Mouse (Mus musculus): ENCODE results near the gene Krt12. TPM values are rescaled to one million over a fixed set of nuclear protein-coding genes. Genes with fewer than 3 reads are reported as not detected.

The Krt12 gene
- polyA plus RNA-seq, 1 experiment from 2014 or later, result not detected

GRCm38 (mm10) chr11:99366791-99367190 is 55.3 kb downstream of the Krt12 start:
- Histone ChIP-seq H3K27ac (ENCODE audit: low read depth, low read length) (no peak overlapping the region), H3K36me3 (ENCODE audit: control insufficient read depth, insufficient read depth, low read length) (no peaks in the 10 kb centered on the region), H3K4me1 (ENCODE audit: control insufficient read depth, insufficient read depth, low read length) (no peaks in the 10 kb centered on the region), H3K4me3 (ENCODE audit: low read depth, low read length) (no peak overlapping the region), H3K4me2 (no peak overlapping the region), H3K9ac (ENCODE audit: low read length) (no peak overlapping the region), H3K27me3 (ENCODE audit: control insufficient read depth, insufficient read depth, low read length) (no peaks in the 10 kb centered on the region), H3K9me3 (ENCODE audit: control insufficient read depth, low read length) (no peaks in the 10 kb centered on the region)
- DNase-seq (ENCODE audit: low spot score, missing footprints), result no peak
- no peak for ATAC-seq (ENCODE audit: low FRiP score)
- 50% methylated on average over 10 of the region's 10 CpGs for WGBS

Other genes with a start within 250 kb of the Krt12 start
- 184 and 194 TPM in 2 replicates for gene Smarce1, start 191.2 kb downstream of the Krt12 start, polyA plus RNA-seq (2014; fragmentation: Nextera tagmentation; extraction: Ambion mirVana)
- gene Krt222, start 178.2 kb downstream of the Krt12 start, polyA plus RNA-seq (2014; fragmentation: Nextera tagmentation; extraction: Ambion mirVana), result 0.40 and 0.68 TPM in 2 replicates
- not detected in 2 replicates for gene Krt24, start 137.0 kb downstream of the Krt12 start, polyA plus RNA-seq (2014; fragmentation: Nextera tagmentation; extraction: Ambion mirVana)
- gene Krt25, start 99.3 kb downstream of the Krt12 start, polyA plus RNA-seq (2014; fragmentation: Nextera tagmentation; extraction: Ambion mirVana), result not detected in 2 replicates
- 0.68 and 0.94 TPM in 2 replicates for gene Krt26, start 84.3 kb downstream of the Krt12 start, polyA plus RNA-seq (2014; fragmentation: Nextera tagmentation; extraction: Ambion mirVana)
- not detected in 2 replicates for gene Krt27, start 71.2 kb downstream of the Krt12 start, polyA plus RNA-seq (2014; fragmentation: Nextera tagmentation; extraction: Ambion mirVana)
- 0.26 and 0.61 TPM in 2 replicates for gene Krt28, start 47.4 kb downstream of the Krt12 start, polyA plus RNA-seq (2014; fragmentation: Nextera tagmentation; extraction: Ambion mirVana)
- gene Krt10, start 32.9 kb downstream of the Krt12 start, polyA plus RNA-seq (2014; fragmentation: Nextera tagmentation; extraction: Ambion mirVana), result 31.6 and 38.3 TPM in 2 replicates
- gene Krt20, start 15.9 kb upstream of the Krt12 start, polyA plus RNA-seq (2014; fragmentation: Nextera tagmentation; extraction: Ambion mirVana), result 0.11 and 0.42 TPM in 2 replicates
- gene Krt23, start 70.9 kb upstream of the Krt12 start, polyA plus RNA-seq (2014; fragmentation: Nextera tagmentation; extraction: Ambion mirVana), result 0.14 TPM in 1 of 2 replicates, not detected in the other
- gene Krt39, start 99.1 kb upstream of the Krt12 start, polyA plus RNA-seq (2014; fragmentation: Nextera tagmentation; extraction: Ambion mirVana), result not detected in 2 replicates
- gene Krt40, start 120.9 kb upstream of the Krt12 start, polyA plus RNA-seq (2014; fragmentation: Nextera tagmentation; extraction: Ambion mirVana), result not detected in 2 replicates
- not detected in 2 replicates for gene Krtap3-3, start 128.6 kb upstream of the Krt12 start, polyA plus RNA-seq (2014; fragmentation: Nextera tagmentation; extraction: Ambion mirVana)
- not detected in 2 replicates for gene Krtap3-2, start 134.6 kb upstream of the Krt12 start, polyA plus RNA-seq (2014; fragmentation: Nextera tagmentation; extraction: Ambion mirVana)
- gene Gm11939, start 137.2 kb upstream of the Krt12 start, polyA plus RNA-seq (2014; fragmentation: Nextera tagmentation; extraction: Ambion mirVana), result not detected in 2 replicates
- not detected in 2 replicates for gene Krtap3-1, start 144.4 kb upstream of the Krt12 start, polyA plus RNA-seq (2014; fragmentation: Nextera tagmentation; extraction: Ambion mirVana)
- not detected in 2 replicates for gene Krtap1-5, start 158.8 kb upstream of the Krt12 start, polyA plus RNA-seq (2014; fragmentation: Nextera tagmentation; extraction: Ambion mirVana)
- not detected in 2 replicates for gene Krtap1-4, start 161.4 kb upstream of the Krt12 start, polyA plus RNA-seq (2014; fragmentation: Nextera tagmentation; extraction: Ambion mirVana)
- gene Krtap1-3, start 169.1 kb upstream of the Krt12 start, polyA plus RNA-seq (2014; fragmentation: Nextera tagmentation; extraction: Ambion mirVana), result not detected in 2 replicates
- not detected in 2 replicates for gene Krtap9-3, start 175.8 kb upstream of the Krt12 start, polyA plus RNA-seq (2014; fragmentation: Nextera tagmentation; extraction: Ambion mirVana)
- not detected in 2 replicates for gene Gm11938, start 181.0 kb upstream of the Krt12 start, polyA plus RNA-seq (2014; fragmentation: Nextera tagmentation; extraction: Ambion mirVana)
- gene Gm11937, start 187.9 kb upstream of the Krt12 start, polyA plus RNA-seq (2014; fragmentation: Nextera tagmentation; extraction: Ambion mirVana), result not detected in 2 replicates
- not detected in 2 replicates for gene Krtap2-4, start 192.6 kb upstream of the Krt12 start, polyA plus RNA-seq (2014; fragmentation: Nextera tagmentation; extraction: Ambion mirVana)
- not detected in 2 replicates for gene Gm11562, start 198.2 kb upstream of the Krt12 start, polyA plus RNA-seq (2014; fragmentation: Nextera tagmentation; extraction: Ambion mirVana)
- gene Krtap4-1, start 206.0 kb upstream of the Krt12 start, polyA plus RNA-seq (2014; fragmentation: Nextera tagmentation; extraction: Ambion mirVana), result not detected in 2 replicates
- not detected in 2 replicates for gene Krtap4-2, start 212.8 kb upstream of the Krt12 start, polyA plus RNA-seq (2014; fragmentation: Nextera tagmentation; extraction: Ambion mirVana)
- gene Krtap4-7, start 221.8 kb upstream of the Krt12 start, polyA plus RNA-seq (2014; fragmentation: Nextera tagmentation; extraction: Ambion mirVana), result not detected in 2 replicates
- gene Gm11555, start 228.0 kb upstream of the Krt12 start, polyA plus RNA-seq (2014; fragmentation: Nextera tagmentation; extraction: Ambion mirVana), result not detected in 2 replicates
- not detected in 2 replicates for gene Gm11563, start 236.7 kb upstream of the Krt12 start, polyA plus RNA-seq (2014; fragmentation: Nextera tagmentation; extraction: Ambion mirVana)
- gene Krtap4-6, start 243.7 kb upstream of the Krt12 start, polyA plus RNA-seq (2014; fragmentation: Nextera tagmentation; extraction: Ambion mirVana), result not detected in 2 replicates

All from midbrain, embryonic 11.5 days (tissue).